Mouse (Mus musculus) erythroblast, embryonic 14.5 days (primary cell): ENCODE measurements around the gene Bloc1s1. TPM values are rescaled to one million over a fixed set of nuclear protein-coding genes. Genes with fewer than 3 reads are reported as not detected.

Source experiments
- H3K27me3 ChIP-seq: 2 replicates; pipeline ENCODE4 v1.6.1; 2012; ENCODE audit warnings: inconsistent platforms; ENCODE audit not compliant: control insufficient read depth
- H3K36me3 ChIP-seq: 2 replicates; pipeline ENCODE4 v1.6.1; 2012; ENCODE audit warnings: mild to moderate bottlenecking, inconsistent platforms; ENCODE audit not compliant: control insufficient read depth
- H3K4me1 ChIP-seq: 2 replicates; pipeline ENCODE4 v1.6.1; 2012; ENCODE audit warnings: inconsistent platforms; ENCODE audit not compliant: control insufficient read depth
- H3K4me3 ChIP-seq: replicated peaks from 2 replicates; pipeline ENCODE3; 2012; ENCODE audit warnings: moderate library complexity, mild to moderate bottlenecking, inconsistent platforms
- H3K9me3 ChIP-seq: 2 replicates; pipeline ENCODE4 v1.6.1; 2012; ENCODE audit warnings: low read length, inconsistent platforms, mixed read lengths; ENCODE audit not compliant: control insufficient read depth
- GATA1 ChIP-seq: IDR thresholded peaks from 2 replicates; pipeline ENCODE4 v1.6.1; 2012; ENCODE audit warnings: low read length, inconsistent platforms, mixed read lengths
- TAL1 ChIP-seq: IDR thresholded peaks from 3 replicates; pipeline ENCODE4 v1.6.1; 2012; ENCODE audit warnings: low read length, inconsistent platforms, mixed read lengths
- polyA plus RNA-seq: library from polyadenylated mRNA; stranded (reverse); fragments of >175 nt; gene quantifications from 2 replicates; pipeline ENCODE4 v1.2.3, GENCODE M21; 2012

The Bloc1s1 gene
- polyA plus RNA-seq, 1 experiment = 25.2 TPM

DNA sequence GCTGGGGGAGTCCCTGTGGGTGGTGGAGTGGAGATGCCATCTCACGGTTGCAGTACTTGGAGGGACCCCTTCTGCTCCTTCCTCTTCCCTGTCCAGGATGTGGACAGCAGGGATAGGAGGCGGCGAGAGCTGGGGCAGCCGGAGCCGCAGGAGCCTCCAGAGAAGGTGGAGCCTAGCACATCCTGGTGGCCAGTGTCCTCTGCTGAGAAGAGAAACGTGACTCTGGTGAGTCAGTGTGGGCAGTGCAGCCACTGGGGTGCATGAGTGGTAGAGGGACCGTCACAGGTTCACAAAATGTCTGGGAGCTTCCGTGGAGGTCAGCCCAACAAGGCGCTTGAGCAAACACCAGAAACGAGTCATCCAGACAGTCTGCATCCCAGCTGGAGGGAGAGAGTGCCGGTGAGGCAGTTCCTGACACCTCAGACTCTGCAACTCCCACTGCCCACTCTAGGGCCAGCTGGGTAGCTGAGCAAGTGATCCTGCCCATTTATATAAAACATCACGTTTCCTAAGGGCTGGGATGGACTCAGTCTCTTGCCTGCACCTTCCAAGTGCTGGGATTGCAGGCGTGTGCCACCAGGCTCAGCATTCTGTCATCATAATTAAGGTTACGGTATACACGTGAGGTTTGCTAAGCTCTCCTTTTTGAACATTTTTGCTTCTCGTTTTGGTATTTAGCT lies 26.5 kb upstream of the Bloc1s1 start:
- no peak overlapping the region for H3K4me3 ChIP-seq
- no peaks in the 10 kb centered on the region for H3K36me3 ChIP-seq
- no peaks in the 10 kb centered on the region for H3K4me1 ChIP-seq
- H3K27me3 ChIP-seq = peaks cover 21% of the 10 kb centered on the region; the same call in 1 of the 2 replicates
- TF ChIP-seq TAL1 (no peak), GATA1 (no peak)
- H3K9me3 ChIP-seq = peaks cover 9% of the 10 kb centered on the region

DNA sequence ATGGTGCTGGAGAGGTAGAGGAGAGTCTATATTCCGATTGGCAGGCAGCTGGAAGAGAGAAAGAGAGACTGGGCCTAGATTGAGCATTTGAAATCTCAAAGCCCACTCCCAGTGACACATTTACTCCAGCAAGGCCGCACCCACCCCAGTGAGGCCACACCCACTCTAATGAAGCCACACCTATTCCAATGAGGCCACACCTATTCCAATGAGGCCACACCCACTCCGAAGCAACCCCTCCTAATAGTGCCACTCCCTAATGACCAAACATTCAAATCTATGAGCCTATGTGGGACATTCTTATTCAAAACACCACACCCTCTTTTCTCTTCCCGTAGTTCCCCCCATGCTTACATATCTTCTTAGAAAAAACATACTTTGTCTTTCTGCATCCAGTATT lies 23.7 kb upstream of the Bloc1s1 start:
- Histone ChIP-seq H3K4me1 (no peaks in the 10 kb centered on the region), H3K4me3 (no peak overlapping the region), H3K36me3 (no peaks in the 10 kb centered on the region), H3K27me3 (peaks cover 18% of the 10 kb centered on the region; the same call in 1 of the 2 replicates), H3K9me3 (peaks cover 9% of the 10 kb centered on the region)
- no peak for TF ChIP-seq TAL1
- TF ChIP-seq GATA1 = no peak

DNA sequence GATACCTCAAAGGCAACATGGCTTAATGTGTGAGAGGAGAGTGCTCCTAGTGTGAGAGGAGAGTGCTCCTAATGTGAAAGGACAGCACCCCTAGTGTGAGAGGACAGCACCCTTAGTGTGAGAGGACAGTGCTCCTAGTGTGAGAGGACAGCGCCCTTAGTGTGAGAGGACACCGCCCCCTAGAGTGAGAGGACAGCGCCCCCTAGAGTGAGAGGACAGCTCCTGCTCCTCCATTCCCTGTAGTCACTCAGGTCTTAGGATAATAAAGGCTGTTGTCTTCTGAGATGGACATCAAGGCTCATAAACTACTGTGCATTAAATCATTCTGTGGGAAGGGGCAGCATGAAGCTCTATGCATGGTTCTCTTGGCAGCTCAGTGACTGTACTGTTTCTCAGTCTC lies 21.8 kb upstream of the Bloc1s1 start:
- Histone ChIP-seq H3K9me3 (peaks cover 9% of the 10 kb centered on the region), H3K36me3 (no peaks in the 10 kb centered on the region), H3K4me1 (no peaks in the 10 kb centered on the region), H3K27me3 (peaks cover 20% of the 10 kb centered on the region; the same call in 1 of the 2 replicates), H3K4me3 (no peak overlapping the region)
- no peak for TF ChIP-seq GATA1
- TF ChIP-seq TAL1 = no peak

DNA sequence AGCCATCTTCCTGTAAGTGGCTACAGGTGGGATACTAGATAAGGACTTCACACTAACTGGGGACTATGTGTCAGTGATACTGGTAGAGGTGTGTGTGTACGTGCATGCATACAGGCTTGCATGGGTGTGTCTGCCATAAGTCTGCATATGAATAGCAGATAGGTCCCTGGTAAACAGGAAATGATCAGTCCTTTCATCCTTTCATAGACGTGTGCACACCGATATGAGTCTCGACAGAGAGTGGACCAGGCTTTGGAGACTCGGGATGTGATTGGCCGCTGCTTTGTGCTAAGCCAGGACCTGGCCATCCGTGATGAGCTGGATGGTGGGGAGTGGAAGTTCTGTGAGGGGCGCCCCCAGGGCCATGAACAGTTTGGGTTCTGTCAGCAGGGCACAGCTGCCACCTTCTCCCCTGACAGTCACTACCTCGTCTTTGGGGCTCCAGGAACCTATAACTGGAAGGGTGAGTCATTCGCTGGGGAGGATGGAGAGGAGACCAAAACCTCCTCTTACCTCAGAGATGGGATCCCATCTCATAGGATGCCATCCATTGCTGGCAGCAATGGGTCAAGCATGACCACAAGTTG lies 16.7 kb upstream of the Bloc1s1 start:
- Histone ChIP-seq H3K9me3 (no peaks in the 10 kb centered on the region), H3K4me1 (no peaks in the 10 kb centered on the region), H3K27me3 (peaks cover 24% of the 10 kb centered on the region), H3K4me3 (no peak overlapping the region), H3K36me3 (no peaks in the 10 kb centered on the region)
- TF ChIP-seq GATA1 = no peak
- no peak for TF ChIP-seq TAL1

DNA sequence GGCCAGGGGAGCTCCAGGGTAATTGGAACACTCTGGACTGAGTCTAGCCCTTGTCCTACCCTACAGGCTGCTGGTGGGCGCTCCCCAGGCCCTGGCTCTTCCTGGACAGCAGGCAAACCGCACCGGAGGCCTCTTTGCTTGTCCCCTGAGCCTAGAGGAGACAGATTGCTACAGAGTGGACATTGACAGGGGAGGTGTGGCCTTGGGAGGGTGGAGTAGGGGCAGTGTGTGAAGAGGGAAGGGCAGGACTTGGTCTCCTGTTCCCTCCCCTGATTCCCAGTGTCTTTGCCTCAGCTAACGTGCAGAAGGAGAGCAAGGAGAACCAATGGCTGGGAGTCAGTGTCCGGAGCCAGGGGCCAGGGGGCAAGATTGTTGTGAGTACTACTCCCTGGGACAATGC lies 15.1 kb upstream of the Bloc1s1 start:
- Histone ChIP-seq H3K4me3 (no peak overlapping the region), H3K9me3 (no peaks in the 10 kb centered on the region; the same call in 1 of the 2 replicates), H3K36me3 (no peaks in the 10 kb centered on the region), H3K27me3 (peaks cover 39% of the 10 kb centered on the region), H3K4me1 (no peaks in the 10 kb centered on the region)
- TF ChIP-seq GATA1 (no peak), TAL1 (no peak)

DNA sequence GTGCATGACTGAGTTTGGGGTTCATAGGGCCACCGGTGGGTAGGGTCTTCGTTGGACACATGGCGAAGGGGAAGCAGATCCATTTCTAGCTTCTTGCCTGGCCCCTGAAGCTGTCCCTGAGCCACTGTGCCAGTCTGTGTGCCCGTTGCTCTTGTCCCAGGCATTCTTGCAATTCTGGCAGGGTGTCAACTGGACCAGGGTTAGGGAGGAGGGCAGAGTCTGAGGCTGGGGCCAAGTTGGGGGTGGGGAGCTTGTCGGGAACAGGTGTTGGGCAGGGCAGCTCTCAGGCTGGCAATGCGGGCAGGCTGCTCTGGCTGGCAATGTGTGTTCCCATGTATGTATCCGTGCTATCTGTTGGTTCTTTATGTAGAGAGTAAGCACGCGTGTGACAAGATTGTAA lies 14.6 kb upstream of the Bloc1s1 start:
- H3K9me3 ChIP-seq = no peaks in the 10 kb centered on the region; the same call in 1 of the 2 replicates
- H3K36me3 ChIP-seq = no peaks in the 10 kb centered on the region
- TF ChIP-seq TAL1 (no peak), GATA1 (no peak)
- H3K4me1 ChIP-seq = no peaks in the 10 kb centered on the region
- H3K27me3 ChIP-seq = peaks cover 43% of the 10 kb centered on the region
- H3K4me3 ChIP-seq = no peak overlapping the region

DNA sequence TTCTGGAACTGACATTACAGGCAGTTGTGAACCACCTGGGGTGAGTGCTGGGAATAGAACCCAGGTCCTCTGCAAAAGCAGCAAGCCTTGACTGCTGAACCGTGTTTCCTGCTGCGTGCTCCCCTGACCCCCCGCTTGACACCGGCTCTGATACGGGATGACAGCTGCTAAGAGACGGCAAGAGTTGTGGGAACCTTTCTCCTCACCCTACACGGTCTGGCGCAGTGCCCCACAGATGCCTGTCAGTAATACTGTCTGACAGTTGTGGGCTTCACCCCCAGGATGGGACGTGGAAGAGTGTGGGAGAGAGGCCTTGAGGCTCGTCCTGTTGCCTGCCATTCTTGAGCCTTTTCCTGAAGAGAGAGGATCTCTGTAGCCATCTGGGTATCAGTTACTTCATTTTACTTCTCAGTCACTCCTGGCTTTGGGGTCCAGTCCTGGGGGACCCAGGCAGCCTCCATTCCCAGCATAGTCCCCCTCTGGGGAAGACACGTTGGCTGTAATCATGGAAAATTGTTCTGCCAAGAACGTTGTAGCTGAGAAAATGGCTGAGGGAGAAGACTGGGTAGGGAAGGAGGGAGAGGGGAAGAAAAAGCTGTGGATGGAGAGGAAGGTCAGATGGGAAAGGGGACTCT lies 14.0 kb upstream of the Bloc1s1 start:
- no peak overlapping the region for H3K4me3 ChIP-seq
- no peaks in the 10 kb centered on the region for H3K36me3 ChIP-seq
- TF ChIP-seq TAL1 (no peak), GATA1 (no peak)
- peaks cover 49% of the 10 kb centered on the region for H3K27me3 ChIP-seq
- H3K9me3 ChIP-seq = no peaks in the 10 kb centered on the region; the same call in 1 of the 2 replicates
- no peaks in the 10 kb centered on the region for H3K4me1 ChIP-seq

DNA sequence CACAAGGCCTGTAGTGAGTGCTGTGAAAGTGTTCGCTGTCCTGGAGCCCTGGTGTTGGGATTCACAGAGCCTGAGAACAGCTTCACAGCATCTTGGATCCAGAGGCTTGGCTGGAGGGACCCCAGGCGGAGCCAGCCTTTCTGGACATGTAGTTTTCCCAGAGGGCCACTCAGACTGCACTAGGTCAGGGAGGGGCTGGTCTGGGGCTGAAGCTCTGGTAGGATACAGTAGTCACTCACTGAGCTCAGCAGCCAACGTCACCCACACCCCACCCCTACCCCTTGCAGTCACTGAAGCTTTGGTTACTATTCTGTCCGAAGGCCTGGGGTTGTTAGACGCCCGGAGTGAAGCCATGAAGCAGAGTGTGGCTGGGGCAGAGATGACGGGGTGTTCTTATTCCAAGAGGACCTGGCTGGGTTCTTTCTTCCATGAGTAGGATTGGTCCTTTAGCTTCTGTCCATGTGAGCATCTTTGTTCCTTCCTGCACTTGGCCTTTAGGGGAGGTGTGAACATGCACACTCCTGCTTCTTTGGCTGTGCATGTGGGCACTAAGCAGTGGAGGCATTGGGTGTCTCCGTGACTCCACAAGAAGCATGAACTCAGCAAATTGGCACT lies 12.1 kb upstream of the Bloc1s1 start:
- H3K9me3 ChIP-seq = no peaks in the 10 kb centered on the region; the same call in 1 of the 2 replicates
- H3K4me1 ChIP-seq = no peaks in the 10 kb centered on the region
- TF ChIP-seq TAL1 (no peak), GATA1 (no peak)
- H3K36me3 ChIP-seq = no peaks in the 10 kb centered on the region
- H3K4me3 ChIP-seq = no peak overlapping the region
- peaks cover 65% of the 10 kb centered on the region for H3K27me3 ChIP-seq

DNA sequence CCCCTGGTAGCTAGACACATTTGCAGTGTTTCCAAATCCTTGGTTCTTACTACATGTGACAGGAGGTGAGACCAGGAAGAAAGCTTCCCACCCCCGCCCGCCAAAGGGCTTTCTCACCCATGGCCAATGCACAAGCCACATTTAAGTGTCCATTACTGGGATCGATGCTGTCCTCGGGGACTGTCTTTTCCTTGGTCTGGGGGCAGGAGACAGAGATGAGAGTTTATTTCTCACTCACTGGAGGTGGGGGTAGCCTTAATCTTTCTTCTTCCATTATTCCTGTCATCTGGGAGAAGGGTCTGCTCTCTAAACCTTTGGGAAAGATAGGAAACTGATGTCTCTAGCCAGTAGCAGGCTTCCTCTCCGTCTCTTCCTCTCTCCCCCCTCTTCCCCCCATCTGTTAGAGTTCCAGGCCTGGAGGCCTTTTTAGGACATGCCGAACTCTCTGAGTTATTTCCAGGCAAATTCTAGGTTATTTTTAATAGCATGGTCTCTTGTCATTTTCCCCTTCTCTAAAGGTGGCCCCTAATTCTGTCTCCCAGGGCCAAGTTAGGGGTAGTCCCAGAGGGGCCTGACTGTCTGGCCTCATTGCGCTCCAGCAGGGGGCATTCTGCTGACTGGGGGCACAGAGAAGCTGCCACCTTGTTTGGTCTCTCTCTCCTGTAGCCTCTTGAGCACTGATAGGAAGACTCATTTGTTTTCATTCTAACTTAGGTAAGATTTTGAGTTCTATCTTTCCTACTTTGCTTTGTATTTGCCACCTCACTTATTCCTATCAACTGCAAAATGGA lies 11.4 kb upstream of the Bloc1s1 start:
- no peaks in the 10 kb centered on the region; the same call in 1 of the 2 replicates for H3K9me3 ChIP-seq
- no peaks in the 10 kb centered on the region for H3K36me3 ChIP-seq
- TF ChIP-seq GATA1 (no peak), TAL1 (no peak)
- H3K4me1 ChIP-seq = no peaks in the 10 kb centered on the region
- H3K27me3 ChIP-seq = peaks cover 64% of the 10 kb centered on the region
- no peak overlapping the region for H3K4me3 ChIP-seq
